In genomic region chr6:56765696-56766095, GRCm38 (mm10) we compare ENCODE assay signal across 12 mouse cellular contexts.
"Had no signal": no experiment of that assay in that cellular context is flagged by ENCODE, and none has a peak within 500 bp of the region (broad histone marks: within the 10 kb centered on the region; RNA-seq: fewer than 3 reads in every experiment).

No protein-coding gene starts in this region.

- ATAC-seq: liver, postnatal 0 days; lung, postnatal 0 days; midbrain, embryonic 13.5 days; midbrain, embryonic 16.5 days had no signal

- DNase-seq: kidney, adult 9 months; kidney, postnatal 25 days; layer of hippocampus, postnatal 36 days; left cerebral cortex, postnatal 4 days; liver, postnatal 0 days; lung, embryonic 14.5 days; thymus, adult 2 months; thymus, postnatal 14 days; thymus, postnatal 4 days had no signal
